Mouse (Mus musculus) kidney, embryonic 14.5 days (tissue): ENCODE measurements around the gene Vdac2. TPM values are rescaled to one million over a fixed set of nuclear protein-coding genes. Genes with fewer than 3 reads are reported as not detected.
A peak's percentile ranks its signal among the peaks of the same experiment; 100 is the strongest.

Source experiments
- ATAC-seq: fragments of 200-750 bp; cut with Nextera tagmentation; 2 replicates; pipeline ENCODE4 v1.8.0; 2017; ENCODE audit warnings: moderate number of reproducible peaks, mild to moderate bottlenecking, moderate TSS enrichment, moderate library complexity; ENCODE audit not compliant: low FRiP score, low TSS enrichment
- H3K27ac ChIP-seq: fragments of 300-500 bp; sonication (generic); 2 replicates; pipeline ENCODE4 v1.5.1; 2014; ENCODE audit warnings: low read depth, mild to moderate bottlenecking, low read length, moderate library complexity, mixed read lengths
- H3K27me3 ChIP-seq: fragments of 300-500 bp; sonication (generic); 2 replicates; pipeline ENCODE4 v1.6.1; 2014; ENCODE audit warnings: mild to moderate bottlenecking, low read length; ENCODE audit not compliant: control insufficient read depth, insufficient read depth
- H3K36me3 ChIP-seq: fragments of 300-500 bp; sonication (generic); 2 replicates; pipeline ENCODE4 v1.6.1; 2014; ENCODE audit warnings: low read length, mixed read lengths; ENCODE audit not compliant: control insufficient read depth, insufficient read depth
- H3K4me1 ChIP-seq: fragments of 300-500 bp; sonication (generic); 2 replicates; pipeline ENCODE4 v1.6.1; 2014; ENCODE audit warnings: low read length, mixed read lengths; ENCODE audit not compliant: control insufficient read depth, insufficient read depth
- H3K4me2 ChIP-seq: fragments of 300-500 bp; sonication (generic); replicated peaks from 2 replicates; pipeline ENCODE4 v1.6.1; 2014; ENCODE audit warnings: low read depth, mild to moderate bottlenecking, low read length
- H3K4me3 ChIP-seq: fragments of 300-500 bp; sonication (generic); 2 replicates; pipeline ENCODE4 v1.5.1; 2014; ENCODE audit warnings: mild to moderate bottlenecking, low read length
- H3K9ac ChIP-seq: fragments of 300-500 bp; sonication (generic); 2 replicates; pipeline ENCODE4 v1.6.1; 2014; ENCODE audit warnings: low read depth, mild to moderate bottlenecking, low read length, moderate library complexity
- H3K9me3 ChIP-seq: fragments of 300-500 bp; sonication (generic); 2 replicates; pipeline ENCODE4 v1.6.1; 2016; ENCODE audit warnings: low read length; ENCODE audit not compliant: control insufficient read depth
- WGBS: fragments of 180-500 bp; shearing (Covaris S2); extraction: QIAGEN DNeasy Blood & Tissue Kit; methylation state at CpG from one replicate; pipeline ENCODE4 v1.1.7; 2014; 5-methylcytosine and 5-hydroxymethylcytosine counted together
- polyA plus RNA-seq: library from polyadenylated mRNA; unstranded; fragments of >200 nt; fragmentation: Nextera tagmentation; extraction: Ambion mirVana; gene quantifications from 2 replicates; pipeline ENCODE4 v1.2.1, GENCODE M21; 2014

Vdac2 gene
- polyA plus RNA-seq, 1 experiment from 2014 or later, result 349 TPM

DNA sequence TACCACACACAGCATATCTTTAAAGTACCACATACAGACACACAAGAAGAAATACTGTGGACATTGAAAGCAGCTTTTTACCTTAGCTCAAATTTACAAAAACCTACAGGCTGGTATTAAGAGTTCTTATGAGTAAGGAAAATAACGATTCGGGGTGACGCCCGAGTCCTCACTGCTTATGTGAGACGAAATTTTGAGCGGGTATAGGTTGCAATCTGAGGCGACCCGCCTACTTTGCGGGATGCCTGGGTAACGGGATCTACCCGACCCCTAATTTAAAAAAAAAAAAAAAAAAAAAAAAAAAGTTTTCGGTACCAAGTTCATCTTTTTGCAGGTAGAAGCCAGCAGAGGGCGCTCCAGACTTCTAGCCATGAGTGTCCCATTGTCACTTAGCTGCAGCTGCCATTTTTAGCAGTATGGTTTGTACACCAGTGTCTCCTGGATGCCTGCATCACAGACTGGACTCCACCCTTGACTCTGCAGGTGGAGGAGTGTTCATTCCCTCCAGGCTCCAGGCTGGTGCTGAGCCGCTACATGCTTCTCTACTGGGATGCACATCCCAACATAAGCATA, 12.4 kb upstream of the Vdac2 start:
- Histone ChIP-seq H3K9me3 (no peaks in the 10 kb centered on the region), H3K27ac (no peak overlapping the region), H3K9ac (no peak overlapping the region), H3K4me1 (no peaks in the 10 kb centered on the region), H3K4me2 (no peak overlapping the region), H3K27me3 (no peaks in the 10 kb centered on the region), H3K36me3 (no peaks in the 10 kb centered on the region), H3K4me3 (no peak overlapping the region)
- ATAC-seq, result peak; percentile 65
- WGBS, result 24% methylated on average over 14 of the region's 14 CpGs

DNA sequence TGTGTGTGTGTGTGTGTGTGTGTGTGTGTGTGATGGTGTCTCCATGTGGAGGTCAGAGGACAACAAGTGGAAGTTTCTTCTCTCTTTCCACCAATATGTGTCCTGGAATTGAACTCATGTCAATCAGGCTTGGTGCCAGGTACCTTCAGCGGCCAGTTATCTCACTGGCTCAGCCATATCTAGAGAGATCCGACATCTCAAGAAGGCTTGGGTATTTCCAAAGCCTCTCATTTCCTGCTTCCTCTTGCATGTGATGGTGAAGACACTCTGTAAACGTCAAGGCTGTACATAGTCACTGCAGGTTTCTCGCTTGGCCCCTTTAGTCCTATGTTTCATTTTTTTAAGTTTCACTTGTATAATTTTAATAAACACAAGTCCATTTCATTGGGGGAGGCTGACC, 11.8 kb upstream of the Vdac2 start:
- no peaks in the 10 kb centered on the region for H3K27me3 ChIP-seq
- no peaks in the 10 kb centered on the region for H3K36me3 ChIP-seq
- H3K4me1 ChIP-seq, result no peaks in the 10 kb centered on the region
- ATAC-seq, result no peak
- H3K9ac ChIP-seq, result no peak overlapping the region
- H3K4me3 ChIP-seq, result no peak overlapping the region
- H3K4me2 ChIP-seq, result no peak overlapping the region
- WGBS, result 71% methylated on average over 4 of the region's 4 CpGs
- H3K27ac ChIP-seq, result no peak overlapping the region
- H3K9me3 ChIP-seq, result no peaks in the 10 kb centered on the region

- no peak for ATAC-seq
- Histone ChIP-seq H3K9ac (no peak overlapping the region), H3K27me3 (no peaks in the 10 kb centered on the region), H3K36me3 (no peaks in the 10 kb centered on the region), H3K4me2 (no peak overlapping the region), H3K4me1 (no peaks in the 10 kb centered on the region), H3K4me3 (no peak overlapping the region), H3K27ac (no peak overlapping the region), H3K9me3 (no peaks in the 10 kb centered on the region)
- WGBS, result 83% methylated on average over 3 of the region's 3 CpGs
These were observed 11.2 kb upstream of the Vdac2 start for GRCm38 (mm10) chr14:21813847-21814246.

GRCm38 (mm10) chr14:21814606-21815005, 10.4 kb upstream of the Vdac2 start:
- no peaks in the 10 kb centered on the region for H3K4me1 ChIP-seq
- no peaks in the 10 kb centered on the region for H3K27me3 ChIP-seq
- no peak overlapping the region for H3K4me2 ChIP-seq
- no peak overlapping the region for H3K9ac ChIP-seq
- ATAC-seq, result no peak
- no peak overlapping the region for H3K4me3 ChIP-seq
- no peak overlapping the region for H3K27ac ChIP-seq
- 89% methylated on average over 4 of the region's 4 CpGs for WGBS
- no peaks in the 10 kb centered on the region for H3K36me3 ChIP-seq
- H3K9me3 ChIP-seq, result no peaks in the 10 kb centered on the region

DNA sequence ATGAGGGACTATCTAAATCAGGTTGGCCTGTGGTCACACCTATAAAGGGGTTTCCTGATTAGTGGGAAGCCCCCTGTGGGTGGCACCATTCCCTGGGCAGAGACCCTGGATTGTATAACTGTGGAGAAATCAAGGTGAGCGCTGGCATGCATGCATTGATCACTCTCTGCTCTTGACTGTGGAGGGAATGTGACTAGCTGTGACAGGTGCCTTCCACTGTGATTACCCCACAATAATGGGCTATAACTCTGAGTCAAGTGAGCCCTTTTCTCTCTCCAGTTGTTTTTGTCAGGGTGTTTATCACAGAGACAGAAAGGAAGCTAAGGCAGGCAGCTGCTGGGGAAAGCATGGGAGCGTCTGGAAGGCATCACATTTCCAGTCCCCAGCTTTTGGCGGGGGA, 8.8 kb upstream of the Vdac2 start:
- Histone ChIP-seq H3K9me3 (no peaks in the 10 kb centered on the region), H3K4me1 (no peaks in the 10 kb centered on the region), H3K27me3 (no peaks in the 10 kb centered on the region), H3K27ac (no peak overlapping the region), H3K4me3 (no peak overlapping the region), H3K36me3 (no peaks in the 10 kb centered on the region), H3K4me2 (no peak overlapping the region), H3K9ac (no peak overlapping the region)
- no peak for ATAC-seq
- WGBS, result 70% methylated on average over 3 of the region's 3 CpGs

- Histone ChIP-seq H3K36me3 (no peaks in the 10 kb centered on the region), H3K4me3 (no peak overlapping the region), H3K27ac (no peak overlapping the region), H3K4me2 (no peak overlapping the region), H3K4me1 (no peaks in the 10 kb centered on the region), H3K9me3 (no peaks in the 10 kb centered on the region), H3K27me3 (no peaks in the 10 kb centered on the region), H3K9ac (no peak overlapping the region)
- no peak for ATAC-seq
- WGBS, result 35% methylated on average over 4 of the region's 4 CpGs
These were observed 7.6 kb upstream of the Vdac2 start for GRCm38 (mm10) chr14:21817453-21817852.

DNA sequence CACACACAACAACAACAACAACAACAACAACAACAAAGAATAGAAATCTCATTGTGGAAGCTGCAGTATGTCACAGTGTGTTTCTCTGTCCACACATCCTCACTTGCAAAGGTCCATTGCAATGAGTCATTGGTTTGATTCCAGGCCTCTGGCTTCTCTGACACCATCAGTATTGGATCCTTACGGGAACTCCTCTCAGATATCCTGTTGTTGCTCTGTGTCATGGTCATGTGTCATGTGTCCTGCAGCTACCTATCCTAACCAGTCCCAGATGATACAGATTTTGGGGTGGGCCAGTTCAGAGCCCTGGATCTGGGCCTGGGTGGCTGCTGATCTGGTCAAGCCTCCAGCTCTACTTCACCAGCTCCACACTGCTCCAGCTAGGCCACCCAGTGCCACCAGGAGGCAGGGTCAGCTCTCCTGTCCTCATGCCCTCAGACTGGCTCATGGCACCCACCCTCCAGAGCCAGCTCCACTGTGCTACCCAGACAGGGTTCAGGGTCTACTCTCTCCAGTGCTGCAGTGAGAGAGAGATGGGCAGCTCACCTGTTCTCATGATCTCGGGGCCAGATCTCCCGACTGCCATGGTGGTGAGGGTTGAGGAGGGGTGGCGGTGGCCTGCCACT, 4.0 kb upstream of the Vdac2 start:
- H3K27me3 ChIP-seq, result no peaks in the 10 kb centered on the region
- WGBS, result 94% methylated on average over 4 of the region's 4 CpGs

GRCm38 (mm10) chr14:21822307-21822706, 2.7 kb upstream of the Vdac2 start:
- 66% methylated on average over 7 of the region's 7 CpGs for WGBS
- Histone ChIP-seq H3K36me3 (no peaks in the 10 kb centered on the region), H3K4me2 (no peak overlapping the region), H3K4me3 (no peak overlapping the region), H3K9ac (no peak overlapping the region), H3K9me3 (no peaks in the 10 kb centered on the region), H3K27me3 (no peaks in the 10 kb centered on the region), H3K4me1 (peaks cover 23% of the 10 kb centered on the region), H3K27ac (peak overlapping the region; percentile 87; the same call in 1 of the 2 replicates)
- no peak for ATAC-seq

More for the DNA sequence above, 4.0 kb upstream of the Vdac2 start:
- Histone ChIP-seq H3K4me2 (no peak overlapping the region), H3K4me1 (peaks cover 19% of the 10 kb centered on the region), H3K9ac (no peak overlapping the region), H3K4me3 (no peak overlapping the region), H3K36me3 (no peaks in the 10 kb centered on the region), H3K9me3 (no peaks in the 10 kb centered on the region), H3K27ac (no peak overlapping the region)
- no peak for ATAC-seq

DNA sequence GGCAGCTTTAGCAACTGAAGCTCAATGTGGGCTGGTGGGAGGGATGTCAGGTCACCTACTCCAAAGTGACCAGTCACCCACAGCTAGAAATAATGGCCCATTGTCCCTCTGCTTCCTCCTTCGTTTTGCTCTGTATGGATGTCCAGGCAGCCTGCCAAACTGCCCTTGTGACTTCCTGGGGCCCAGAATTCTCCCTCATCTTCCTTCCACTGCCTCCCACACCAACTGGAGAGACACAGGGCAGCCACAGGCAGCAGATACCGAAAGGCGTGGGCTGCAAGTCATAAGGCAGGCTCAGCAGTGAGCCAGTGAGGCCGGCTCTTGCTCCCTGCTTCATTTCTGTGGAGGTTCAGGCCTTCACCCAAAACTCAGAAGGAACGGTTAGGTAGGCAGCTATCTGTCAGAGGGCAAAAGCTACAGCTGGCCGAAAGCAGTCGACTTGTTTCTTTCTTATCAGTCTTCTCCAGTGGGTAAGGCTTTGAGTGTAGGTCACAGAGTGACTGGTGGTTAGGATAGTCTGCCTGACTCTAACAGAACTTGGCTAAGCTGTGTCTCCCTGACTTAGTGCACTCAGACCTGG, 2.2 kb upstream of the Vdac2 start:
- Histone ChIP-seq H3K27me3 (no peaks in the 10 kb centered on the region), H3K9me3 (no peaks in the 10 kb centered on the region), H3K36me3 (no peaks in the 10 kb centered on the region), H3K27ac (peak overlapping the region; percentile 87), H3K4me1 (peaks cover 23% of the 10 kb centered on the region), H3K4me2 (no peak overlapping the region), H3K4me3 (no peak overlapping the region), H3K9ac (no peak overlapping the region; the same call in 1 of the 2 replicates)
- 27% methylated on average over 7 of the region's 7 CpGs for WGBS
- ATAC-seq, result peak; percentile 67
